Mouse (Mus musculus) lung, adult 10 weeks (tissue): ENCODE data around the gene Olfr1193. TPM values are rescaled to one million over a fixed set of nuclear protein-coding genes. Genes with fewer than 3 reads are reported as not detected.

Source experiments
- polyA plus RNA-seq: library from polyadenylated mRNA; stranded (reverse); fragments of 350-450 nt; fragmentation: Illumina TruSeq; extraction: RNeasy Lipid Tissue Mini Kit (QIAGEN cat#74804); gene quantifications from one replicate; pipeline ENCODE4 v1.2.3, GENCODE M21; 2014; ENCODE audit warnings: low read depth, low replicate concordance; ENCODE audit not compliant: insufficient read depth

Gene Olfr1193
- polyA plus RNA-seq, result not detected

DNA sequence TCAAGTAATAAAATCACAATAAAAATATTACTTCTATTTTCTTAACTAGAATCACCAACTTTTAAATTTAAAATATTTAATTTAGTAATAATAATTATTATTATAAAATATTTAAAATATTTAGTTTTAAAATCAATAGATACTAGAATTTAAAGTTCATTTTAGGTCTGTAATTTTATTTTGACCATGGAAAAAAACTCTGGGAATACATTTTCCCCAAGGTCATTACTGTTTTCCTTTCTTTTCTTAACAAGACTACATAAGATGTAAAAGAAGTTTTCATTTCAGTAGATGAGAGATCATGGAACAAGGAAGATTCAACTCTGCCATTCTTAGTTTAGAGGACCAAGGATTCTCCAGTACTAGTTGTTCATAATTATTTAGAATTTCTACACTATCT, at the start of gene Olfr1193:
Gene Olfr1193, plus strand, starts transcription at position 301 of the 400 bp plus-strand sequence.

DNA sequence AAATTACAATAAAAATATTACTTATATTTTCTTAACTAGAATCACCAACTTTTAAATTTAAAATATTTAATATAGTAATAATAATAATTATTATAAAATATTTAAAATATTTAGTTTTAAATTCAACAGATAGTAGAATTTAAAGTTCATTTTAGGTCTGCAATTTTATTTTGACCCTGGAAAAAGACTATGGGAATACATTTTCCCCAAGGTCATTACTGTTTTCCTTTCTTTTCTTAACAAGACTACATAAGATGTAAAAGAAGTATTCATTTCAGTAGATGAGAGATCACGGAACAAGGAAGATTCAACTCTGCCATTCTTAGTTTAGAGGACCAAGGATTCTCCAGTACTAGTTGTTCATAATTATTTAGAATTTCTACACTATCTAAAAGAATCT, 35.2 kb upstream of the Olfr1193 start, which contains the start of gene Olfr1191-ps1:
Gene Olfr1191-ps1, plus strand, starts transcription at position 301 of the 400 bp plus-strand sequence.

DNA sequence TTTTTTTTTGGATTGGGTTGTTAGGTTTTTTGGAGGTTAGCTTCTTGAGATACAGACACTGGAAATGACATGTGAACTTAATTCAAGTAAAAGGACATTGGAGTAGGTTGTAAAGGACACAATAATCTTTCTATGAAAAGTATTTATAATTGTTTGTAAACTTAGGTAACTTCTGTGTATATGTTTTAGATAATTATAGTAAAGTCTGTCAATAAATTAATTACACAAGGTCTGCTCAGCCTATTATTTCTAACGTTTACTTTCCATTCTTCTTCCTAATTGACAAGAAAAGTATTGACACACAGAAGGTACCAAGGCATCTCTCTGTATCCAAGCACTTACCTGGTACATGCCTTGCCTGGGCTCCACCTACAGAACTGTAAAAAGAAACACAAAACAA, 27.2 kb upstream of the Olfr1193 start, which contains the start of gene Olfr1192-ps1:
Gene Olfr1192-ps1, plus strand, starts transcription at position 301 of the 400 bp plus-strand sequence.

DNA sequence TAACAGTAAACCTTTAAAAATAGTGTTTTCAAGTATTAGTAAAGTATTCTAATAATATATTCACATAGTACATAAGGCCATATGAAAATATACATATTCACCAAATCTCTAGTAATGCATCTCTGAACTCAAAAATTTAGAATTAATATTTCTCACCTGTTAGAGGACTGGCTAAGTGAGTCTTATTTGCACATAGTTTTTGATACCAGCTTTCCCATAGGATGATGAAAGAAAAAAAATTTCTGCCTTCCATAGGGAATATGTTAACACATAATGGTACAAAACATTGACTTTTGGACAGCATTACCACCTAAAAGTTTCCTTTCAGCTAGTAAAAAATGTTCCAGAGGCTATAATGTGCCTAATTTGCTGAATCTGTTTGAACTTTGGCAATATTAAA, 13.7 kb downstream of the Olfr1193 start, which contains the start of gene Olfr1195:
Gene Olfr1195, minus strand, starts transcription at position 101 of the 400 bp plus-strand sequence.

DNA sequence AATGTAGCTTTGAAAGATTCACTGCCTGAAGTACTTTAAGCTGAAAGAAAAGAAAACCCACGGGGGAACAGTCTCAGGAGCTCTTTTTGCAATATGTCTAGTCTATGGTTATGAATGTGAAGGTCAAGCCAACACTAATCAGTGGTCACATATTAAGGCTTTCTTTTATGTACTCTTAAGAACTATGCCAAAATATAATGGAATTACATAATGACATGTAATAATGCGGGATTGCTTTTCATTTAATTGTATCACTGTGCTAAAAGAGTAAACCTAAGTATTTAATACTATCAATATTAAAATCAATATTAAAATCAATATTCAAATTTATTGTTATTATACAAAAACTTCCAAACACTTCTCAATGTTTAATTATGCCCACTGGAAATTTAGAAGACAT, 29.1 kb downstream of the Olfr1193 start, which contains the start of gene Olfr1196:
Gene Olfr1196, minus strand, starts transcription at position 101 of the 400 bp plus-strand sequence.

Other genes starting within 250 kb of the Olfr1193 start
- not detected for gene Olfr1181, start 249.5 kb upstream of the Olfr1193 start, polyA plus RNA-seq
- gene Gm13757, start 226.5 kb upstream of the Olfr1193 start, polyA plus RNA-seq, result not detected
- not detected for gene Olfr1183, start 220.8 kb upstream of the Olfr1193 start, polyA plus RNA-seq
- gene Olfr1184, start 192.0 kb upstream of the Olfr1193 start, polyA plus RNA-seq, result not detected
- gene Olfr1185-ps1, start 182.3 kb upstream of the Olfr1193 start, polyA plus RNA-seq, result not detected
- gene Olfr1186, start 157.1 kb upstream of the Olfr1193 start, polyA plus RNA-seq, result not detected
- gene Olfr1188, start 118.7 kb upstream of the Olfr1193 start, polyA plus RNA-seq, result not detected
- gene Olfr1189, start 89.2 kb upstream of the Olfr1193 start, polyA plus RNA-seq, result not detected
- gene Olfr1191-ps1, start 35.1 kb upstream of the Olfr1193 start, polyA plus RNA-seq, result not detected
- gene Olfr1192-ps1, start 27.1 kb upstream of the Olfr1193 start, polyA plus RNA-seq, result not detected
- gene Olfr1195, start 13.6 kb downstream of the Olfr1193 start, polyA plus RNA-seq, result not detected
- gene Olfr1196, start 29.0 kb downstream of the Olfr1193 start, polyA plus RNA-seq, result not detected
- gene Olfr1197, start 56.7 kb downstream of the Olfr1193 start, polyA plus RNA-seq, result not detected
- not detected for gene Olfr1198, start 75.7 kb downstream of the Olfr1193 start, polyA plus RNA-seq
- gene Olfr1199, start 84.8 kb downstream of the Olfr1193 start, polyA plus RNA-seq, result not detected
- not detected for gene Olfr1200, start 94.9 kb downstream of the Olfr1193 start, polyA plus RNA-seq
- not detected for gene Olfr1201, start 117.4 kb downstream of the Olfr1193 start, polyA plus RNA-seq
- not detected for gene Olfr1202, start 138.9 kb downstream of the Olfr1193 start, polyA plus RNA-seq
- not detected for gene Olfr1205, start 154.1 kb downstream of the Olfr1193 start, polyA plus RNA-seq
- gene Olfr1204, start 173.7 kb downstream of the Olfr1193 start, polyA plus RNA-seq, result not detected
- not detected for gene Olfr1206, start 187.6 kb downstream of the Olfr1193 start, polyA plus RNA-seq
- not detected for gene Olfr1208, start 226.7 kb downstream of the Olfr1193 start, polyA plus RNA-seq
- not detected for gene Olfr1209, start 239.5 kb downstream of the Olfr1193 start, polyA plus RNA-seq